Mouse (Mus musculus): Measurements from ENCODE around the gene Eya4.

Eya4 gene

GRCm38 (mm10) chr10:23165089-23165642, 185.4 kb downstream of the Eya4 start:
- in situ Hi-C loops (cut with MboI; ENCODE audit: unreplicated experiment in 2 of 2) = no loop called here

GRCm38 (mm10) chr10:23159844-23160243, 190.7 kb downstream of the Eya4 start:
- in situ Hi-C loops (cut with MboI; ENCODE audit: unreplicated experiment in 2 of 2) = no loop called here

GRCm38 (mm10) chr10:23159138-23159537, 191.4 kb downstream of the Eya4 start:
- in situ Hi-C loops (cut with MboI; ENCODE audit: unreplicated experiment in 2 of 2) = no loop called here

- in situ Hi-C loops (cut with MboI; ENCODE audit: unreplicated experiment in 2 of 2) = no loop called here
These were observed 193.5 kb downstream of the Eya4 start for GRCm38 (mm10) chr10:23156866-23157625.

GRCm38 (mm10) chr10:23150401-23150800, 200.2 kb downstream of the Eya4 start:
- in situ Hi-C loops (cut with MboI; ENCODE audit: unreplicated experiment in 2 of 2) = no loop called here

GRCm38 (mm10) chr10:23144616-23145015, 206.0 kb downstream of the Eya4 start:
- in situ Hi-C loops (cut with MboI; ENCODE audit: unreplicated experiment in 2 of 2) = no loop called here

GRCm38 (mm10) chr10:23127947-23128346, 222.6 kb downstream of the Eya4 start:
- in situ Hi-C loops (cut with MboI; ENCODE audit: unreplicated experiment in 2 of 2) = no loop called here

- in situ Hi-C loops (cut with MboI; ENCODE audit: unreplicated experiment in 2 of 2) = no loop called here
These were observed 223.4 kb downstream of the Eya4 start for GRCm38 (mm10) chr10:23127151-23127550.

GRCm38 (mm10) chr10:23126529-23126928, 224.1 kb downstream of the Eya4 start:
- in situ Hi-C loops (cut with MboI; ENCODE audit: unreplicated experiment in 2 of 2) = no loop called here

- in situ Hi-C loops (cut with MboI; ENCODE audit: unreplicated experiment in 2 of 2) = no loop called here
These were observed 230.1 kb downstream of the Eya4 start for GRCm38 (mm10) chr10:23120437-23120836.

GRCm38 (mm10) chr10:23116786-23117410, 233.7 kb downstream of the Eya4 start:
- in situ Hi-C loops (cut with MboI; ENCODE audit: unreplicated experiment in 2 of 2) = loop anchor here in 1 of 2 experiments (5.0 to 10.0 kb wide), 2 partner anchors 660 to 1018 kb away; no protein-coding TSS in a partner anchor

GRCm38 (mm10) chr10:23116063-23116462, 234.5 kb downstream of the Eya4 start:
- in situ Hi-C loops (cut with MboI; ENCODE audit: unreplicated experiment in 2 of 2) = loop anchor here in 1 of 2 experiments (5.0 to 10.0 kb wide), 2 partner anchors 661 to 1019 kb away; no protein-coding TSS in a partner anchor

GRCm38 (mm10) chr10:23115321-23115720, 235.3 kb downstream of the Eya4 start:
- in situ Hi-C loops (cut with MboI; ENCODE audit: unreplicated experiment in 2 of 2) = loop anchor here in 1 of 2 experiments (5.0 to 10.0 kb wide), 2 partner anchors 662 to 1019 kb away; no protein-coding TSS in a partner anchor

GRCm38 (mm10) chr10:23108122-23108521, 242.5 kb downstream of the Eya4 start:
- in situ Hi-C loops (cut with MboI; ENCODE audit: unreplicated experiment in 2 of 2) = no loop called here

- in situ Hi-C loops (cut with MboI; ENCODE audit: unreplicated experiment in 2 of 2) = loop anchor here (25.0 kb wide), 3 partner anchors 1055 to 1705 kb away; partner anchors contain the start of gene Aldh8a1 (in 1 of the 2)
These were observed 258.1 kb downstream of the Eya4 start for GRCm38 (mm10) chr10:23092517-23092916.

- in situ Hi-C loops (cut with MboI; ENCODE audit: unreplicated experiment in 2 of 2) = loop anchor here (25.0 kb wide), 3 partner anchors 1054 to 1704 kb away; partner anchors contain the start of gene Aldh8a1 (in 1 of the 2)
These were observed 259.0 kb downstream of the Eya4 start for GRCm38 (mm10) chr10:23091552-23091951.

- in situ Hi-C loops (cut with MboI; ENCODE audit: unreplicated experiment in 2 of 2) = loop anchor here (25.0 kb wide), 3 partner anchors 1053 to 1703 kb away; partner anchors contain the start of gene Aldh8a1 (in 1 of the 2)
These were observed 260.3 kb downstream of the Eya4 start for GRCm38 (mm10) chr10:23090323-23090722.

GRCm38 (mm10) chr10:23089271-23089670, 261.3 kb downstream of the Eya4 start:
- in situ Hi-C loops (cut with MboI; ENCODE audit: unreplicated experiment in 2 of 2) = loop anchor here (10.0 to 25.0 kb wide), 4 partner anchors 1052 to 1702 kb away; partner anchors contain the start of gene Aldh8a1 (in 1 of the 2)

- in situ Hi-C loops (cut with MboI; ENCODE audit: unreplicated experiment in 2 of 2) = loop anchor here (10.0 to 25.0 kb wide), 4 partner anchors 1051 to 1701 kb away; partner anchors contain the start of gene Aldh8a1 (in 1 of the 2)
These were observed 261.8 kb downstream of the Eya4 start for GRCm38 (mm10) chr10:23088764-23089163.

- in situ Hi-C loops (cut with MboI; ENCODE audit: unreplicated experiment in 2 of 2) = loop anchor here (10.0 to 25.0 kb wide), 4 partner anchors 1049 to 1699 kb away; partner anchors contain the start of gene Aldh8a1 (in 1 of the 2)
These were observed 264.0 kb downstream of the Eya4 start for GRCm38 (mm10) chr10:23086352-23087215.
